Mouse (Mus musculus): ENCODE data around the gene Maml3. TPM values are rescaled to one million over a fixed set of nuclear protein-coding genes. Genes with fewer than 3 reads are reported as not detected.

Maml3 gene
- polyA plus RNA-seq, 1 experiment from 2014 or later, result 7.8 TPM

GRCm38 (mm10) chr3:51670414-51671070 is 434.3 kb downstream of the Maml3 start:
- ATAC-seq (replicated peaks; ENCODE audit: low FRiP score), result no peak
- H3K27me3 ChIP-seq, result no peaks in the 10 kb centered on the region
- no peak overlapping the region for H3K9ac ChIP-seq
- H3K4me2 ChIP-seq, result no peak overlapping the region
- no peaks in the 10 kb centered on the region for H3K36me3 ChIP-seq
- H3K4me1 ChIP-seq, result peaks cover 12% of the 10 kb centered on the region; the same call in 1 of the 2 replicates
- no peaks in the 10 kb centered on the region for H3K9me3 ChIP-seq (replicated peaks)
- H3K4me3 ChIP-seq (replicated peaks), result no peak overlapping the region
- WGBS, result 69% methylated on average over 5 of the region's 5 CpGs
- H3K27ac ChIP-seq, result no peak overlapping the region

GRCm38 (mm10) chr3:51668607-51669006 is 436.3 kb downstream of the Maml3 start:
- no peak overlapping the region for H3K4me2 ChIP-seq
- no peak overlapping the region for H3K9ac ChIP-seq
- peaks cover 9% of the 10 kb centered on the region; the same call in 1 of the 2 replicates for H3K4me1 ChIP-seq
- H3K36me3 ChIP-seq, result no peaks in the 10 kb centered on the region
- WGBS, result 35% methylated on average over 2 of the region's 2 CpGs
- no peaks in the 10 kb centered on the region for H3K27me3 ChIP-seq
- H3K27ac ChIP-seq, result no peak overlapping the region
- H3K4me3 ChIP-seq (replicated peaks), result no peak overlapping the region
- no peak for ATAC-seq (replicated peaks; ENCODE audit: low FRiP score)
- H3K9me3 ChIP-seq (replicated peaks), result no peaks in the 10 kb centered on the region

- ATAC-seq (replicated peaks; ENCODE audit: low FRiP score), result no peak
- Histone ChIP-seq H3K9me3 (replicated peaks) (no peaks in the 10 kb centered on the region), H3K4me2 (no peak overlapping the region), H3K4me3 (replicated peaks) (no peak overlapping the region), H3K27me3 (no peaks in the 10 kb centered on the region), H3K36me3 (no peaks in the 10 kb centered on the region), H3K9ac (no peak overlapping the region), H3K4me1 (peaks cover 4% of the 10 kb centered on the region; the same call in 1 of the 2 replicates), H3K27ac (no peak overlapping the region)
- WGBS, result 54% methylated on average over 6 of the region's 6 CpGs
Measured at GRCm38 (mm10) chr3:51662557-51662956, 442.3 kb downstream of the Maml3 start.

GRCm38 (mm10) chr3:51661880-51662550 is 442.9 kb downstream of the Maml3 start:
- no peak for ATAC-seq (replicated peaks; ENCODE audit: low FRiP score)
- no peak overlapping the region for H3K4me3 ChIP-seq (replicated peaks)
- 0 out of 2 replicates have a peak, but pooled peaks cover 3% of the 10 kb centered on the region for H3K4me1 ChIP-seq
- no peak overlapping the region for H3K27ac ChIP-seq
- no peaks in the 10 kb centered on the region for H3K9me3 ChIP-seq (replicated peaks)
- H3K36me3 ChIP-seq, result no peaks in the 10 kb centered on the region
- 79% methylated on average over 11 of the region's 11 CpGs for WGBS
- H3K27me3 ChIP-seq, result no peaks in the 10 kb centered on the region
- no peak overlapping the region for H3K4me2 ChIP-seq
- H3K9ac ChIP-seq, result no peak overlapping the region

- Histone ChIP-seq H3K9me3 (replicated peaks) (no peaks in the 10 kb centered on the region), H3K4me3 (replicated peaks) (no peak overlapping the region), H3K4me2 (no peak overlapping the region), H3K9ac (no peak overlapping the region), H3K36me3 (no peaks in the 10 kb centered on the region), H3K27me3 (no peaks in the 10 kb centered on the region), H3K4me1 (0 out of 2 replicates have a peak, but pooled peaks cover 3% of the 10 kb centered on the region), H3K27ac (no peak overlapping the region)
- WGBS, result 64% methylated on average over 5 of the region's 5 CpGs
- ATAC-seq (replicated peaks; ENCODE audit: low FRiP score), result no peak
Measured at GRCm38 (mm10) chr3:51661376-51661775, 443.5 kb downstream of the Maml3 start.

- no peaks in the 10 kb centered on the region for H3K27me3 ChIP-seq
- no peaks in the 10 kb centered on the region for H3K9me3 ChIP-seq (replicated peaks)
- no peak for ATAC-seq (replicated peaks; ENCODE audit: low FRiP score)
- no peak overlapping the region for H3K27ac ChIP-seq
- no peak overlapping the region for H3K4me2 ChIP-seq
- H3K4me1 ChIP-seq, result 0 out of 2 replicates have a peak, but pooled peaks cover 3% of the 10 kb centered on the region
- H3K36me3 ChIP-seq, result no peaks in the 10 kb centered on the region
- no peak overlapping the region for H3K4me3 ChIP-seq (replicated peaks)
- WGBS, result 81% methylated on average over 3 of the region's 3 CpGs
- H3K9ac ChIP-seq, result no peak overlapping the region
Measured at GRCm38 (mm10) chr3:51660821-51661276, 444.0 kb downstream of the Maml3 start.

- Histone ChIP-seq H3K36me3 (no peaks in the 10 kb centered on the region), H3K27ac (no peak within 1 kb of the TSS)
- 59% methylated on average over 4 of the region's 4 CpGs for WGBS
Measured at GRCm38 (mm10) chr3:51660060-51660459, 444.8 kb downstream of the Maml3 start, which contains the start of gene Mgst2. Gene Mgst2 (plus strand): TSS chr3:51660360.

GRCm38 (mm10) chr3:51659415-51659814 is 445.5 kb downstream of the Maml3 start:
- no peak overlapping the region for H3K4me3 ChIP-seq (replicated peaks)
- WGBS, result 83% methylated on average over 5 of the region's 5 CpGs
- no peaks in the 10 kb centered on the region for H3K27me3 ChIP-seq
- no peak overlapping the region for H3K9ac ChIP-seq
- no peaks in the 10 kb centered on the region for H3K9me3 ChIP-seq (replicated peaks)
- H3K4me2 ChIP-seq, result no peak overlapping the region
- 0 out of 2 replicates have a peak, but pooled peaks cover 3% of the 10 kb centered on the region for H3K4me1 ChIP-seq
- H3K27ac ChIP-seq, result no peak overlapping the region
- H3K36me3 ChIP-seq, result no peaks in the 10 kb centered on the region
- no peak for ATAC-seq (replicated peaks; ENCODE audit: low FRiP score)

More at GRCm38 (mm10) chr3:51660060-51660459, 444.8 kb downstream of the Maml3 start, which contains the start of gene Mgst2:
- no peaks in the 10 kb centered on the region for H3K9me3 ChIP-seq (replicated peaks)
- no peak within 1 kb of the TSS for H3K4me2 ChIP-seq
- H3K9ac ChIP-seq, result no peak within 1 kb of the TSS
- H3K4me3 ChIP-seq (replicated peaks), result no peak within 1 kb of the TSS
- H3K27me3 ChIP-seq, result no peaks in the 10 kb centered on the region
- no peak for ATAC-seq (replicated peaks; ENCODE audit: low FRiP score)
- 0 out of 2 replicates have a peak, but pooled peaks cover 3% of the 10 kb centered on the region for H3K4me1 ChIP-seq

- Histone ChIP-seq H3K9me3 (replicated peaks) (no peaks in the 10 kb centered on the region), H3K4me3 (replicated peaks) (no peak overlapping the region), H3K9ac (no peak overlapping the region), H3K27ac (no peak overlapping the region), H3K27me3 (no peaks in the 10 kb centered on the region), H3K4me2 (no peak overlapping the region), H3K4me1 (peaks cover 37% of the 10 kb centered on the region), H3K36me3 (no peaks in the 10 kb centered on the region)
- no peak for ATAC-seq (replicated peaks; ENCODE audit: low FRiP score)
- WGBS, result 64% methylated on average over 6 of the region's 6 CpGs
Measured at GRCm38 (mm10) chr3:51654303-51655055, 450.4 kb downstream of the Maml3 start.

- Histone ChIP-seq H3K4me3 (replicated peaks) (peak overlapping the region; percentile 26), H3K9ac (0 out of 2 replicates have a peak overlapping the region, but pooled peaks have one; percentile 35), H3K4me2 (peak overlapping the region; percentile 56), H3K36me3 (no peaks in the 10 kb centered on the region), H3K4me1 (peaks cover 49% of the 10 kb centered on the region), H3K9me3 (replicated peaks) (no peaks in the 10 kb centered on the region), H3K27me3 (no peaks in the 10 kb centered on the region), H3K27ac (peak overlapping the region; percentile 78)
- peak; percentile 73 for ATAC-seq (replicated peaks; ENCODE audit: low FRiP score)
- WGBS, result 1% methylated on average over 9 of the region's 9 CpGs
Measured at GRCm38 (mm10) chr3:51652701-51653100, 452.2 kb downstream of the Maml3 start.

GRCm38 (mm10) chr3:51652292-51652691 is 452.6 kb downstream of the Maml3 start:
- ATAC-seq (replicated peaks; ENCODE audit: low FRiP score), result peak; percentile 50; the same call in 1 of the 2 replicates
- H3K36me3 ChIP-seq, result no peaks in the 10 kb centered on the region
- H3K27me3 ChIP-seq, result no peaks in the 10 kb centered on the region
- H3K4me1 ChIP-seq, result peaks cover 49% of the 10 kb centered on the region
- peak overlapping the region; percentile 78 for H3K27ac ChIP-seq
- H3K4me3 ChIP-seq (replicated peaks), result peak overlapping the region; percentile 26
- WGBS, result 2% methylated on average over 9 of the region's 9 CpGs
- 0 out of 2 replicates have a peak overlapping the region, but pooled peaks have one; percentile 35 for H3K9ac ChIP-seq
- no peaks in the 10 kb centered on the region for H3K9me3 ChIP-seq (replicated peaks)
- H3K4me2 ChIP-seq, result peak overlapping the region; percentile 56
